Mouse (Mus musculus) embryonic fibroblast, embryonic 13.5 days (primary cell): Measurements from ENCODE around the gene Tas2r134.

Experiments
- CTCF ChIP-seq: IDR thresholded peaks from 2 replicates; pipeline ENCODE4 v1.5.1; 2011; ENCODE audit warnings: mild to moderate bottlenecking, control low read depth, low read length, moderate library complexity, borderline replicate concordance; ENCODE audit not compliant: insufficient read depth
- POLR2A ChIP-seq: IDR thresholded peaks from 2 replicates; pipeline ENCODE4 v1.6.1; 2011; ENCODE audit warnings: low read depth, mild to moderate bottlenecking, control low read depth, low read length, moderate library complexity

- TF ChIP-seq POLR2A (no peak), CTCF (no peak)
Observed at GRCm38 (mm10) chr2:51589627-51590026, 37.7 kb upstream of the Tas2r134 start.
